Mouse (Mus musculus) ES-E14 (cell line): ENCODE measurements around the gene Ankrd52. TPM values are rescaled to one million over a fixed set of nuclear protein-coding genes. Genes with fewer than 3 reads are reported as not detected.

Experiments used
- DNase-seq: peaks from one replicate; pipeline ENCODE4 v3.0.0-alpha.2; 2013; ENCODE audit warnings: low read depth, low spot score
- H3K27ac ChIP-seq: 2 replicates; pipeline ENCODE4 v1.5.1; 2012; ENCODE audit warnings: low read depth, mild to moderate bottlenecking, low read length, moderate library complexity, mixed read lengths; ENCODE audit not compliant: poor library complexity, insufficient read depth, severe bottlenecking
- H3K36me3 ChIP-seq: 2 replicates; pipeline ENCODE4 v1.6.1; 2012; ENCODE audit warnings: mild to moderate bottlenecking, low read length, moderate library complexity, mixed read lengths; ENCODE audit not compliant: control insufficient read depth, poor library complexity, insufficient read depth, severe bottlenecking
- H3K4me1 ChIP-seq, 2 experiments: fragments of 150-350 bp in 1 of 2; sonication (generic) in 1 of 2; 2 replicates each; pipeline ENCODE4 v1.6.1; 2012; ENCODE audit warnings: low read length in 2 of 2, mild to moderate bottlenecking in 1 of 2, mixed read lengths in 1 of 2; ENCODE audit not compliant: control insufficient read depth in 2 of 2, insufficient read depth in 2 of 2, poor library complexity in 1 of 2
- H3K4me3 ChIP-seq, 2 experiments: fragments of 150-350 bp in 1 of 2; sonication (generic) in 1 of 2; 2 replicates each; pipeline ENCODE4 v1.5.1; 2012; ENCODE audit warnings: low read length in 2 of 2, low read depth in 1 of 2, mild to moderate bottlenecking in 1 of 2, mixed read lengths in 1 of 2; ENCODE audit not compliant: insufficient read depth in 1 of 2, poor library complexity in 1 of 2, severe bottlenecking in 1 of 2
- H3K9ac ChIP-seq: 2 replicates; pipeline ENCODE4 v1.6.1; 2012; ENCODE audit warnings: low read depth, mild to moderate bottlenecking, low read length, mixed read lengths; ENCODE audit not compliant: poor library complexity, insufficient read depth, severe bottlenecking
- H3K9me3 ChIP-seq: fragments of 150-350 bp; sonication (generic); 2 replicates; pipeline ENCODE4 v1.6.1; 2012; ENCODE audit warnings: low read depth, mild to moderate bottlenecking, low read length; ENCODE audit not compliant: control insufficient read depth, insufficient read depth
- CHD2 ChIP-seq: IDR thresholded peaks from 2 replicates; pipeline ENCODE4 v1.6.1; 2014; ENCODE audit warnings: mild to moderate bottlenecking, low read depth, low read length, inconsistent platforms
- HCFC1 ChIP-seq: IDR thresholded peaks from 2 replicates; pipeline ENCODE4 v1.6.1; 2012; ENCODE audit warnings: low read length, inconsistent platforms, borderline replicate concordance; ENCODE audit not compliant: insufficient read depth
- MAFK ChIP-seq: IDR thresholded peaks from 2 replicates; pipeline ENCODE4 v1.6.1; 2014; ENCODE audit warnings: mild to moderate bottlenecking, low read depth, low read length, inconsistent platforms; ENCODE audit not compliant: insufficient read depth
- ZC3H11A ChIP-seq: IDR thresholded peaks from 2 replicates; pipeline ENCODE4 v1.6.1; 2012; ENCODE audit warnings: low read depth, mild to moderate bottlenecking, inconsistent platforms, low read length, borderline replicate concordance
- ZNF384 ChIP-seq: IDR thresholded peaks from 2 replicates; pipeline ENCODE4 v1.6.1; 2012; ENCODE audit warnings: low read depth, low read length, inconsistent platforms
- in situ Hi-C, 2 experiments: fragments of 600-800 bp; cut with MboI; formaldehyde crosslinking; loops; one replicate each; pipeline ENCODE4 v1.15.1; 2025; ENCODE audit warnings: low sequenced_read_pairs in 2 of 2, inconsistent platforms in 1 of 2; ENCODE audit not compliant: unreplicated experiment in 2 of 2
- total RNA-seq: library from RNA; depleted of rRNA; stranded (reverse); fragments of 300-350 nt; gene quantifications from 2 replicates; pipeline ENCODE4 v1.2.3, GENCODE M21; 2012

Gene Ankrd52
- total RNA-seq, 1 experiment, result 11.4 TPM

DNA sequence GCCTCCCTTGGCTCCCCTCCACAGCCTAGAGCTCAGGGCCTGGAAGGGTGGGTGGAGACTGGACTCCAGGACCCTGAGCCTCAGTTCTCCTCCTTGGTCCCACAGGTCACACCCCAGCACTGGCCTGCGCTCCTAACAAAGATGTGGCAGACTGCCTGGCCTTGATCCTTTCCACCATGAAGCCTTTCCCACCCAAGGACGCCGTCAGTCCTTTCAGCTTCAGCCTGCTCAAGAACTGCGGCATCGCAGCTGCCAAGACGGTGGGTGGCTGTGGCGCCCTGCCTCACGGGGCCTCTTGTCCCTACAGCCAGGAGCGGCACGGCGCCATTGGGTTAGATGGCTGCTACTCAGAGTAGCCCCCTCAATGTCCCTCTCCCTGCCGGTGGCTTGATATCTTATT is 13.5 kb downstream of the Ankrd52 start:
- H3K4me3 ChIP-seq, result no peak overlapping the region
- no peak overlapping the region for H3K9ac ChIP-seq
- peaks cover 0 to 20% of the 10 kb centered on the region in 2 experiments; a peak in 1 of 4 replicates for H3K4me1 ChIP-seq
- in situ Hi-C loops, result no loop called here
- H3K27ac ChIP-seq, result no peak overlapping the region
- DNase-seq, result no peak
- peaks cover 63% of the 10 kb centered on the region for H3K36me3 ChIP-seq
- H3K9me3 ChIP-seq, result no peaks in the 10 kb centered on the region
- TF ChIP-seq MAFK (no peak), CHD2 (no peak)

DNA sequence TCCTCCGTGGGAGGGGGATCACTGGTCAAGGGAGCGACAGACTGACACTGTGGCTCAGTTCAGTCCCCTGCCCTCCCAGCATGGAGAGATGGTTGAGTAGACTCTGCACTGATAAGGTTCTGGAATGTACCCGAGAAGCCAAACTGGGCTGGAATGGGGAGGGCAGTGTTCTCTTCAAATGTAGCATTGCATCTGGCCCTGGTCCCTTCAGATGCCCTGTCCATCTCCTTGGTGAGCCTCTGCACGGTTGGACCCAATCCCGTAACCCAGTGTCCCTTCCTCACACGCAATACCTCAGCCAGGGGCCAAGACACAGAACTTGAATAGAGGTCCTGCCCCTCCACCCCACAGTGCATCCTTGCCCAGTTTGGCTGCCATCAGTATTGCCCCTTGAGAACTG is 14.9 kb downstream of the Ankrd52 start:
- Histone ChIP-seq H3K9me3 (no peaks in the 10 kb centered on the region), H3K9ac (no peak overlapping the region), H3K4me3 (no peak overlapping the region), H3K27ac (no peak overlapping the region), H3K36me3 (peaks cover 60% of the 10 kb centered on the region), H3K4me1 (peaks cover 0 to 26% of the 10 kb centered on the region in 2 experiments; a peak in 1 of 4 replicates)
- TF ChIP-seq HCFC1, result no peak
- TF ChIP-seq ZNF384, result no peak
- no peak for TF ChIP-seq MAFK
- TF ChIP-seq ZC3H11A, result no peak
- no peak for TF ChIP-seq CHD2
- DNase-seq, result no peak
- in situ Hi-C loops, result no loop called here

DNA sequence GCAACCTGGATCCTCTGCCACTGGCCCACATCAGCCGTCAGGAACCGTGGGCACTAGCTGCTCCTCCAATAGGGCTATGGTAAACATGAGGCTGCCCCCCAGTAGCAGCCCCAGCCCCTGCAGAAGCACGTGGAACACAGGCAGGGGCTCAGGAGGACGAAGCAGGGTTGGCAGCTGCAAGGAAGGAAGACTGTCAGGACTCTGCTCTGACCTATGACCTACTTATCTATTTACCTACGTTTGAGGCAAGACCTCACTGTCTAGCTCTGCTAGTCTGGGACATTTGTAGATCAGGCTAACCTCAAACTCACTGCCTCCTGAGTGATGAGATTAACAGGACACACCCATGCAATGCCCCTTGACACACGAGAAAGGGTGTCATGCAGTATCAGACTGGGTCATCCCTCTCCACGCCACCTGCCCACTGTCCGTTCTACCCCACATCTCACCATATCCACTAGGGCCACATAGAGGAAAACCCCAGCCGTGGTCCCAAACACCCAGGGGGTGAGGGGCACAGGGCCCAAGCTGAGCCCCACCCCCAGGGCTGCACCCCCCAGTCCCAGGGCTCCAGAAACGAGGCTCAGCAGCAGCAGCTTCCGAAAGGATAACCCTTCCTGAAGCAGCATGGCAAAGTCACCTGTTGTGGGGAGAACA is 19.2 kb downstream of the Ankrd52 start:
- peaks cover 21% of the 10 kb centered on the region for H3K36me3 ChIP-seq
- no peak overlapping the region for H3K9ac ChIP-seq
- no peak overlapping the region for H3K27ac ChIP-seq
- in situ Hi-C loops, result no loop called here
- TF ChIP-seq MAFK (no peak), HCFC1 (no peak), ZNF384 (no peak), ZC3H11A (no peak), CHD2 (no peak)
- H3K4me3 ChIP-seq, result no peak overlapping the region
- DNase-seq, result no peak
- H3K9me3 ChIP-seq, result no peaks in the 10 kb centered on the region
- peaks cover 0 to 25% of the 10 kb centered on the region in 2 experiments; a peak in 1 of 4 replicates for H3K4me1 ChIP-seq

DNA sequence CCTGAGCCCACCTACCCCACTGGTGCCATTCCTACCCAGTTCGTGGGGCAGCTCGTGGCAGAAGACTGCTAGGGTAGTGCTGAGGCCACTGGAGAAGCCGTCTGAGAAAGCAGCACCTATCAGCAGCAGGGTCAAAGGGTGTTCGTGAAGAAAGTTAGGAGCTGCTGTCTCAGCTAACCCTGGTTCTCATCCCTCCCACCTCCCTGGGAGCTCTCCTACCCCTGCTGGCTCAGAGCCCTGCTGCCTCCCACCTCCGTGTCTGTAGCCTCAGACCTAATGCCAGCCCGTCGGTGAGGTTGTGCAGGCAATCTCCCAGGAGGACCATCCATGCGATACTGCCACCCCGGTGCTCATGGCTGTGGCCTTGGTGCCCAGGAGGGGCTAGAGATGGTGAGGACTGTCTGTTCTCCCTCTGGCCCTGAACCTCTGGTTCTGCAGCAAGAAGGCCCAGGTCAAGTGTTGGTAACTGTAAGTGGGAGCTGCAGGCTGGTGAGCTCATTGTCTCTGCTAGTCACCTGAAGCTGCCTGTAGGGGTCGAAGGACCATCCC is 19.9 kb downstream of the Ankrd52 start:
- Histone ChIP-seq H3K9ac (no peak overlapping the region), H3K4me3 (no peak overlapping the region), H3K9me3 (no peaks in the 10 kb centered on the region), H3K4me1 (peaks cover 0 to 27% of the 10 kb centered on the region in 2 experiments; a peak in 1 of 4 replicates), H3K36me3 (peaks cover 16% of the 10 kb centered on the region), H3K27ac (no peak overlapping the region)
- no peak for TF ChIP-seq CHD2
- TF ChIP-seq MAFK, result no peak
- TF ChIP-seq ZC3H11A, result no peak
- TF ChIP-seq HCFC1, result no peak
- TF ChIP-seq ZNF384, result no peak
- no peak for DNase-seq
- in situ Hi-C loops, result no loop called here
